Mouse (Mus musculus): Measurements from ENCODE around the gene Vmn1r179. TPM values are rescaled to one million over a fixed set of nuclear protein-coding genes. Genes with fewer than 3 reads are reported as not detected.
"Not testable (repeated sequence)": the region's sequence is repeated elsewhere in the genome, so short reads cannot be mapped to it uniquely, and the experiment has no call there.

Vmn1r179 gene
- not detected for total RNA-seq (2021)

- intact Hi-C loops (cut with DNase I) = no loop called here
- DNase-seq = no peak
Measured at GRCm38 (mm10) chr7:23926678-23927077, at the start of gene Vmn1r179. Gene Vmn1r179, plus strand, starts transcription at chr7:23926978.

- intact Hi-C loops (cut with DNase I) = no loop called here
- DNase-seq = no peak
Measured at GRCm38 (mm10) chr7:23891709-23892108, 35.1 kb upstream of the Vmn1r179 start, which contains the start of gene Vmn1r178. Gene Vmn1r178, plus strand, starts transcription at chr7:23892009.

GRCm38 (mm10) chr7:23950332-23950731 is 23.6 kb downstream of the Vmn1r179 start, which contains the start of gene Vmn1r180:
Gene Vmn1r180, plus strand, starts transcription at chr7:23950632.
- intact Hi-C loops (cut with DNase I) = no loop called here

GRCm38 (mm10) chr7:23968044-23968443 is 41.3 kb downstream of the Vmn1r179 start:
- intact Hi-C loops (cut with DNase I) = loop anchor here (5.0 to 10.0 kb wide), 2 partner anchors 257 to 329 kb away; no protein-coding TSS in a partner anchor
- peak; percentile 3 to 11 for DNase-seq

More at GRCm38 (mm10) chr7:23950332-23950731, 23.6 kb downstream of the Vmn1r179 start, which contains the start of gene Vmn1r180:
- DNase-seq = no peak

- DNase-seq; intact Hi-C loops (cut with DNase I): not testable (repeated sequence)
Measured at GRCm38 (mm10) chr7:23974315-23974714, 47.5 kb downstream of the Vmn1r179 start, which contains the start of gene Vmn1r181. Gene Vmn1r181, plus strand, starts transcription at chr7:23974615.

Other genes with a start within 250 kb of the Vmn1r179 start
- not detected for gene Vmn1r173, start 226.3 kb upstream of the Vmn1r179 start, total RNA-seq (2021)
- gene Vmn1r174, start 174.7 kb upstream of the Vmn1r179 start, total RNA-seq (2021) = not detected
- gene Vmn1r175, start 116.3 kb upstream of the Vmn1r179 start, total RNA-seq (2021) = not detected
- gene Vmn1r176, start 89.6 kb upstream of the Vmn1r179 start, total RNA-seq (2021) = not detected
- not detected for gene Vmn1r177, start 60.5 kb upstream of the Vmn1r179 start, total RNA-seq (2021)
- not detected for gene Vmn1r178, start 35.0 kb upstream of the Vmn1r179 start, total RNA-seq (2021)
- not detected for gene Vmn1r180, start 23.7 kb downstream of the Vmn1r179 start, total RNA-seq (2021)
- not detected for gene Vmn1r181, start 47.6 kb downstream of the Vmn1r179 start, total RNA-seq (2021)
- not detected for gene V1rd19, start 74.7 kb downstream of the Vmn1r179 start, total RNA-seq (2021)
- not detected for gene Vmn1r183, start 126.3 kb downstream of the Vmn1r179 start, total RNA-seq (2021)
- 10 to 100 TPM; 13.1 TPM for gene Zfp180, start 154.9 kb downstream of the Vmn1r179 start, total RNA-seq (2021)
- gene Zfp112, start 185.3 kb downstream of the Vmn1r179 start, total RNA-seq (2021) = 1 to 10 TPM; 2.8 to 3.7 TPM
- gene Zfp235, start 207.2 kb downstream of the Vmn1r179 start, total RNA-seq (2021) = 1 to 10 TPM; 5.5 to 6.0 TPM
- under 1 TPM in 1 of 2 experiments, not detected in 1; 0.11 TPM for gene Zfp114, start 248.1 kb downstream of the Vmn1r179 start, total RNA-seq (2021)